In genomic region chr9:103092248-103092647, GRCm38 (mm10) we compare ENCODE assay signal across 8 mouse cellular contexts. TPM values are rescaled to one million over a fixed set of nuclear protein-coding genes. Genes with fewer than 3 reads are reported as not detected.
DNase-seq lines count a peak whose midpoint lies in the region; ATAC-seq lines count a peak whose summit lies in the region.

No protein-coding gene starts in this region.

- no peak overlapping the region for H3K27ac ChIP-seq in intestine, embryonic 15.5 days
- H3K27ac ChIP-seq in limb, embryonic 11.5 days (replicated peaks; ENCODE audit: low read depth, low read length) = no peak overlapping the region
- H3K27ac ChIP-seq in midbrain, embryonic 12.5 days (replicated peaks) = no peak overlapping the region

- DNase-seq in adrenal gland, adult (ENCODE audit: inconsistent age in 2 of 2, low spot score in 1 of 2) = peak; percentile 73 to 89
- no peak for DNase-seq in adrenal gland, adult 8-10 months
- peak; percentile 84 for DNase-seq in embryo, embryonic 11.5 days (ENCODE audit: low read depth, low spot score)
- DNase-seq in gastrocnemius, postnatal 4 days (ENCODE audit: low spot score in 2 of 2) = peak; percentile 67 to 76
- DNase-seq in limb, embryonic 11.5 days (ENCODE audit: low spot score) = peak; percentile 91
- DNase-seq in skeletal muscle tissue, adult 2 months (ENCODE audit: low read depth, low spot score) = peak; percentile 57

- peaks cover 22% of the 10 kb centered on the region for H3K4me1 ChIP-seq in intestine, embryonic 15.5 days (replicated peaks)
- peaks cover 3% of the 10 kb centered on the region; the same call in 1 of the 2 replicates for H3K4me1 ChIP-seq in limb, embryonic 11.5 days (ENCODE audit: control insufficient read depth, insufficient read depth, low read length)
- H3K4me1 ChIP-seq in midbrain, embryonic 12.5 days = peaks cover 5% of the 10 kb centered on the region; the same call in 1 of the 2 replicates

- no peaks in the 10 kb centered on the region for H3K36me3 ChIP-seq in intestine, embryonic 15.5 days
- H3K36me3 ChIP-seq in limb, embryonic 11.5 days (ENCODE audit: control insufficient read depth, insufficient read depth, low read length) = no peaks in the 10 kb centered on the region
- no peaks in the 10 kb centered on the region for H3K36me3 ChIP-seq in midbrain, embryonic 12.5 days

- no peaks in the 10 kb centered on the region for H3K9me3 ChIP-seq in intestine, embryonic 15.5 days
- no peaks in the 10 kb centered on the region for H3K9me3 ChIP-seq in limb, embryonic 11.5 days (ENCODE audit: control insufficient read depth, low read length)
- no peaks in the 10 kb centered on the region for H3K9me3 ChIP-seq in midbrain, embryonic 12.5 days

- WGBS in intestine, embryonic 15.5 days = under 1% methylated on average over 19 of the region's 19 CpGs
- under 1% methylated on average over 19 of the region's 19 CpGs for WGBS in limb, embryonic 11.5 days
- WGBS in midbrain, embryonic 12.5 days = under 1% methylated on average over 19 of the region's 19 CpGs

- ATAC-seq in intestine, embryonic 15.5 days = peak; percentile 79
- ATAC-seq in limb, embryonic 11.5 days (ENCODE audit: insufficient number of reproducible peaks, low FRiP score, low TSS enrichment, low read depth) = peak; percentile 88
- ATAC-seq in midbrain, embryonic 12.5 days (ENCODE audit: low FRiP score, low read depth) = peak; percentile 87

- peak overlapping the region; percentile 60 for H3K9ac ChIP-seq in intestine, embryonic 15.5 days
- H3K9ac ChIP-seq in limb, embryonic 11.5 days (ENCODE audit: low read length) = peak overlapping the region; percentile 60
- H3K9ac ChIP-seq in midbrain, embryonic 12.5 days (replicated peaks) = peak overlapping the region; percentile 55

- H3K27me3 ChIP-seq in intestine, embryonic 15.5 days (replicated peaks) = no peaks in the 10 kb centered on the region
- H3K27me3 ChIP-seq in limb, embryonic 11.5 days (ENCODE audit: control insufficient read depth, insufficient read depth, low read length) = no peaks in the 10 kb centered on the region
- peaks cover 10% of the 10 kb centered on the region for H3K27me3 ChIP-seq in midbrain, embryonic 12.5 days

- peak overlapping the region; percentile 49 for H3K4me3 ChIP-seq in intestine, embryonic 15.5 days (replicated peaks)
- H3K4me3 ChIP-seq in limb, embryonic 11.5 days (ENCODE audit: low read depth, low read length) = peak overlapping the region; percentile 37
- H3K4me3 ChIP-seq in midbrain, embryonic 12.5 days = peak overlapping the region; percentile 51

- peak overlapping the region; percentile 95 for H3K4me2 ChIP-seq in intestine, embryonic 15.5 days (replicated peaks)
- H3K4me2 ChIP-seq in limb, embryonic 11.5 days (ENCODE audit: low read depth, severe bottlenecking) = peak overlapping the region; percentile 81
- peak overlapping the region; percentile 90 for H3K4me2 ChIP-seq in midbrain, embryonic 12.5 days (replicated peaks)

RNA-seq across cellular contexts. Expression of gene Rab6b, which starts 19.3 kb away (rescaled TPM):
- 1 to 10 TPM; 1.9 to 5.2 (median 3.2) TPM for total RNA-seq in adrenal gland, adult 8-10 months (2022)
- total RNA-seq in gastrocnemius, postnatal 4 days (2021) = 1 to 10 TPM; 1.7 to 2.6 TPM
- 5.7 and 5.9 TPM in 2 replicates for polyA plus RNA-seq in intestine, embryonic 15.5 days (2015; fragmentation: Nextera tagmentation; extraction: Ambion mirVana)
- polyA plus RNA-seq in limb, embryonic 11.5 days (2014; fragmentation: Nextera tagmentation; extraction: Ambion mirVana) = 0.87 and 1.9 TPM in 2 replicates
- polyA plus RNA-seq in midbrain, embryonic 12.5 days (2016; fragmentation: Nextera tagmentation; extraction: Ambion mirVana) = 38.2 and 47.2 TPM in 2 replicates
